Mouse (Mus musculus) liver, embryonic 16.5 days (tissue): ENCODE measurements around the gene Acad12. TPM values are rescaled to one million over a fixed set of nuclear protein-coding genes. Genes with fewer than 3 reads are reported as not detected.

ENCODE experiments used
- ATAC-seq: fragments of 200-750 bp; cut with Nextera tagmentation; 2 replicates; pipeline ENCODE4 v1.8.0; 2017; ENCODE audit warnings: low read depth, mild to moderate bottlenecking, moderate number of reproducible peaks, moderate library complexity
- H3K27ac ChIP-seq: fragments of 300-500 bp; sonication (generic); 2 replicates; pipeline ENCODE4 v1.5.1; 2014; ENCODE audit warnings: mild to moderate bottlenecking, low read length
- H3K27me3 ChIP-seq: fragments of 300-500 bp; sonication (generic); 2 replicates; pipeline ENCODE4 v1.6.1; 2014; ENCODE audit warnings: low read depth, low read length, mixed read lengths; ENCODE audit not compliant: control insufficient read depth, insufficient read depth
- H3K36me3 ChIP-seq: fragments of 300-500 bp; sonication (generic); 2 replicates; pipeline ENCODE4 v1.6.1; 2014; ENCODE audit warnings: mild to moderate bottlenecking; ENCODE audit not compliant: control insufficient read depth, insufficient read depth
- H3K4me1 ChIP-seq: fragments of 300-500 bp; sonication (generic); 2 replicates; pipeline ENCODE4 v1.6.1; 2014; ENCODE audit warnings: low read depth, low read length, mixed read lengths; ENCODE audit not compliant: control insufficient read depth
- H3K4me2 ChIP-seq: fragments of 300-500 bp; sonication (generic); 2 replicates; pipeline ENCODE4 v1.6.1; 2014; ENCODE audit warnings: low read depth, low read length, mixed read lengths
- H3K4me3 ChIP-seq: fragments of 300-500 bp; sonication (generic); 2 replicates; pipeline ENCODE4 v1.5.1; 2014; ENCODE audit warnings: low read depth, mild to moderate bottlenecking, low read length
- H3K9ac ChIP-seq: fragments of 300-500 bp; sonication (generic); 2 replicates; pipeline ENCODE4 v1.6.1; 2014; ENCODE audit warnings: low read depth, low read length
- H3K9me3 ChIP-seq: fragments of 300-500 bp; sonication (generic); replicated peaks from 2 replicates; pipeline ENCODE4 v1.6.1; 2016; ENCODE audit warnings: low read length; ENCODE audit not compliant: control insufficient read depth
- WGBS: fragments of 180-500 bp; shearing (Covaris S2); extraction: QIAGEN DNeasy Blood & Tissue Kit; methylation state at CpG from one replicate; pipeline ENCODE4 v1.1.7; 2014; ENCODE audit not compliant: insufficient replicate concordance; 5-methylcytosine and 5-hydroxymethylcytosine counted together
- polyA plus RNA-seq: library from polyadenylated mRNA; unstranded; fragments of >200 nt; fragmentation: Nextera tagmentation; extraction: Ambion mirVana; gene quantifications from 2 replicates; pipeline ENCODE4 v1.2.1, GENCODE M21; 2015

Acad12 gene
- polyA plus RNA-seq, 1 experiment from 2014 or later: 1.8 TPM

- H3K4me2 ChIP-seq: peak overlapping the region; percentile 98
- no peaks in the 10 kb centered on the region for H3K36me3 ChIP-seq
- H3K4me1 ChIP-seq: peaks cover 43% of the 10 kb centered on the region
- ATAC-seq: peak; percentile 23
- H3K27me3 ChIP-seq: no peaks in the 10 kb centered on the region
- peak overlapping the region; percentile 77 for H3K9ac ChIP-seq
- H3K9me3 ChIP-seq: no peaks in the 10 kb centered on the region
- WGBS: 3% methylated on average over 33 of the region's 33 CpGs
- H3K27ac ChIP-seq: peak overlapping the region; percentile 96
- H3K4me3 ChIP-seq: peak overlapping the region; percentile 76
Observed at GRCm38 (mm10) chr5:121592816-121593407, 25.8 kb downstream of the Acad12 start.

GRCm38 (mm10) chr5:121592064-121592815 lies 26.5 kb downstream of the Acad12 start:
- H3K9me3 ChIP-seq: no peaks in the 10 kb centered on the region
- H3K27me3 ChIP-seq: no peaks in the 10 kb centered on the region
- peaks cover 47% of the 10 kb centered on the region for H3K4me1 ChIP-seq
- no peaks in the 10 kb centered on the region for H3K36me3 ChIP-seq
- no peak for ATAC-seq
- H3K27ac ChIP-seq: peak overlapping the region; percentile 73
- WGBS: 49% methylated on average over 11 of the region's 11 CpGs
- H3K4me3 ChIP-seq: peak overlapping the region; percentile 76
- H3K4me2 ChIP-seq: peak overlapping the region; percentile 98
- peak overlapping the region; percentile 77; the same call in 1 of the 2 replicates for H3K9ac ChIP-seq

- Histone ChIP-seq H3K9me3 (no peaks in the 10 kb centered on the region), H3K27ac (peak overlapping the region; percentile 73), H3K9ac (0 out of 2 replicates have a peak overlapping the region, but pooled peaks have one; percentile 2), H3K4me3 (peak overlapping the region; percentile 76), H3K27me3 (no peaks in the 10 kb centered on the region), H3K4me1 (peaks cover 54% of the 10 kb centered on the region), H3K36me3 (no peaks in the 10 kb centered on the region), H3K4me2 (peak overlapping the region; percentile 98)
- WGBS: 39% methylated on average over 11 of the region's 11 CpGs
- ATAC-seq: peak; percentile 3; the same call in 1 of the 2 replicates
Observed at GRCm38 (mm10) chr5:121591417-121592063, 27.2 kb downstream of the Acad12 start.

- H3K9me3 ChIP-seq: no peaks in the 10 kb centered on the region
- WGBS: 63% methylated on average over 6 of the region's 6 CpGs
- no peak for ATAC-seq
- H3K4me3 ChIP-seq: no peak overlapping the region
- H3K36me3 ChIP-seq: no peaks in the 10 kb centered on the region
- H3K27ac ChIP-seq: no peak overlapping the region
- no peak overlapping the region for H3K9ac ChIP-seq
- no peak overlapping the region for H3K4me2 ChIP-seq
- peaks cover 54% of the 10 kb centered on the region for H3K4me1 ChIP-seq
- no peaks in the 10 kb centered on the region for H3K27me3 ChIP-seq
Observed at GRCm38 (mm10) chr5:121589928-121590327, 28.8 kb downstream of the Acad12 start.

- H3K9ac ChIP-seq: peak overlapping the region; percentile 18
Observed at GRCm38 (mm10) chr5:121586400-121587039, 32.2 kb downstream of the Acad12 start.

GRCm38 (mm10) chr5:121585699-121586098 lies 33.0 kb downstream of the Acad12 start:
- no peak for ATAC-seq
- H3K4me2 ChIP-seq: no peak overlapping the region
- H3K4me3 ChIP-seq: no peak overlapping the region
- no peak overlapping the region for H3K9ac ChIP-seq
- peak overlapping the region; percentile 73; the same call in 1 of the 2 replicates for H3K27ac ChIP-seq
- no peaks in the 10 kb centered on the region for H3K9me3 ChIP-seq
- no peaks in the 10 kb centered on the region for H3K36me3 ChIP-seq
- H3K4me1 ChIP-seq: peaks cover 34% of the 10 kb centered on the region
- WGBS: 74% methylated on average over 5 of the region's 5 CpGs
- H3K27me3 ChIP-seq: no peaks in the 10 kb centered on the region

More at GRCm38 (mm10) chr5:121586400-121587039, 32.2 kb downstream of the Acad12 start:
- peak; percentile 20; the same call in 1 of the 2 replicates for ATAC-seq
- H3K4me1 ChIP-seq: peaks cover 41% of the 10 kb centered on the region
- no peaks in the 10 kb centered on the region for H3K36me3 ChIP-seq
- H3K4me3 ChIP-seq: peak overlapping the region; percentile 20
- H3K9me3 ChIP-seq: no peaks in the 10 kb centered on the region
- no peaks in the 10 kb centered on the region for H3K27me3 ChIP-seq
- peak overlapping the region; percentile 45 for H3K4me2 ChIP-seq
- H3K27ac ChIP-seq: peak overlapping the region; percentile 73
- WGBS: 2% methylated on average over 6 of the region's 6 CpGs

GRCm38 (mm10) chr5:121585005-121585404 lies 33.7 kb downstream of the Acad12 start:
- Histone ChIP-seq H3K9me3 (no peaks in the 10 kb centered on the region), H3K27ac (no peak overlapping the region), H3K4me1 (peaks cover 32% of the 10 kb centered on the region), H3K4me2 (no peak overlapping the region), H3K36me3 (no peaks in the 10 kb centered on the region), H3K4me3 (no peak overlapping the region), H3K9ac (no peak overlapping the region), H3K27me3 (no peaks in the 10 kb centered on the region)
- WGBS: 89% methylated on average over 10 of the region's 10 CpGs
- ATAC-seq: no peak

- 29% methylated on average over 12 of the region's 12 CpGs for WGBS
- H3K27me3 ChIP-seq: no peaks in the 10 kb centered on the region
- H3K27ac ChIP-seq: peak overlapping the region; percentile 81
- H3K9me3 ChIP-seq: no peaks in the 10 kb centered on the region
- H3K36me3 ChIP-seq: peaks cover 7% of the 10 kb centered on the region
- no peak overlapping the region for H3K4me2 ChIP-seq
- peaks cover 31% of the 10 kb centered on the region for H3K4me1 ChIP-seq
- peak; percentile 83 for ATAC-seq
- H3K9ac ChIP-seq: peak overlapping the region; percentile 28
- no peak overlapping the region for H3K4me3 ChIP-seq
Observed at GRCm38 (mm10) chr5:121583765-121584501, 34.8 kb downstream of the Acad12 start.
